Mouse (Mus musculus): ENCODE data around the gene Cav3.

Cav3 gene

GRCm38 (mm10) chr6:112495219-112495618 is 35.9 kb downstream of the Cav3 start:
- peak; percentile 52 for DNase-seq (ENCODE audit: low spot score)

GRCm38 (mm10) chr6:112496291-112497060 is 37.2 kb downstream of the Cav3 start:
- no peak for DNase-seq (ENCODE audit: low spot score)

GRCm38 (mm10) chr6:112497456-112497855 is 38.2 kb downstream of the Cav3 start:
- DNase-seq (ENCODE audit: low spot score) = no peak

DNA sequence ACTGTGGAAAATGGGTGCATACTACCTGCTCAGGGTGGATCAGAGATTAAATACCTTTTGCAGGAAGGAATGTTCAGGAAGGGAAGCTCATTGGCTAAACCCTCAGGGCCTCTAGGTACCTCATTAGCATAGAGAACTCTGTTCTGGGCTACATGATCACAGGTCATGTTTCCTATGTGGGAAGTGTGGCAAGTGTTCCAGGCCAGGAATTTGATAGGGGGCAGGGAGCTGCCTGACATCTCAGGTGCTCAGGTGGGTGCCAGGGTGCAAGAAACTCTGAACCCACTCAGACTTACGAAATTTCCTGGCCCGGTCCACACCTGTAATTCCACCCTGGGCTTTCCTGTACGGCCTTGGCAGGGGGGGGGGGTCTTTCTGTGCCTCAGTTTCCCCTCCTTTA is 39.4 kb downstream of the Cav3 start:
- DNase-seq (ENCODE audit: low spot score) = no peak

DNA sequence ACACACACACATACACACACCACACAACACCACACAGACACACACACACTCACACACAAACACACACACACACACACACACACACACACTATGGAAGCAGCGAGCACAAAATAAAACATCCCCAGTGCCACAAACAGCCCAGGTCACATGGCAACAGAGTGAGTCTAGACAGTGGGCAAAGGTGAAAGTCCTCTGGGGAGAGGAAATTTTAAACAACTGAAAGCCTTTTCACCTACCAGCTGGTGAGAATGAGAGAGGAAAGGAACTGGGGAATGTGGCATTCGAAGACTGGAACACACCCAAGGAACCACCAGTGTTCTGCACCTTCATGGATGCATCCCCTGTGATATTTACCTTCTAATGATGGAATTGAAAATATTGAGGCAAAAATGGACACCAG is 40.2 kb downstream of the Cav3 start:
- DNase-seq (ENCODE audit: low spot score) = no peak

DNA sequence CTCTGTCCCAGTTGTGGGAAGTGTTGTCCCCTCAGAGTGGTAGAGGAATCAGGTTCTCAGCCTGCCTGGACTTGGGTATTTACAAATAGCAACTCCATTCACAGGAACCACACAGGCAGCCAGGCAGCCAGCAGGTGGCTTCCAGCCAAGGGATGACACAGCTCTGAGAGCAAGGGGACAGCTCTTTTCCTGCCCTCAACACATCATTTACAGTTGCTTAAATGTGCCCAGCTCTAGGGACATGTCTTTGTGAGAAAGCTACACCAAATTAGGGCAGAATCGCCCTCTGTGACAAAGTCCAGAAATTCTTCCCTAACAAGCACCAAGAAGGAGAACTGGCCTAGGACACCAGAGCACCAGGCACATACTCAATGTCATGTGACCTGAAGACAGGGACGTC is 41.9 kb downstream of the Cav3 start:
- DNase-seq (ENCODE audit: low spot score) = no peak

DNA sequence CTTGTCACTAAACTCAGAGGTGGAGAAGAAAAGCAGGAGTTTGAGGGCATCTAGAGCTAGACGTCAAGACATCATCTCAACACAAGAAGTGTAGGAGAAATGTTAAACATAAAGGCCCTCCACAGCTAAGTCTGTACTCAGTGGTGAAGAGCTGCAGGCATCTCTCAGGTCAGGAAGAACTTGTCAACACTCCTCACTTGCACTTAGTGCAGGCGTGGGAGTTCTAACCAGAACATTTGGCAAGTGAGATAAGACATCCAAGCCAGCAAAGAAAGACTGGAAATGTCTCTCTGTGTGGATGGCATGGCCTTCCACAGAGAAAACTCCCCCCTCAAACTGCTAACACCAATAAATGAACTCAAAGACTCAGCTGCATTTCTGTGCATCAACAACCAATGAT is 48.3 kb downstream of the Cav3 start:
- DNase-seq (ENCODE audit: low spot score) = no peak

DNA sequence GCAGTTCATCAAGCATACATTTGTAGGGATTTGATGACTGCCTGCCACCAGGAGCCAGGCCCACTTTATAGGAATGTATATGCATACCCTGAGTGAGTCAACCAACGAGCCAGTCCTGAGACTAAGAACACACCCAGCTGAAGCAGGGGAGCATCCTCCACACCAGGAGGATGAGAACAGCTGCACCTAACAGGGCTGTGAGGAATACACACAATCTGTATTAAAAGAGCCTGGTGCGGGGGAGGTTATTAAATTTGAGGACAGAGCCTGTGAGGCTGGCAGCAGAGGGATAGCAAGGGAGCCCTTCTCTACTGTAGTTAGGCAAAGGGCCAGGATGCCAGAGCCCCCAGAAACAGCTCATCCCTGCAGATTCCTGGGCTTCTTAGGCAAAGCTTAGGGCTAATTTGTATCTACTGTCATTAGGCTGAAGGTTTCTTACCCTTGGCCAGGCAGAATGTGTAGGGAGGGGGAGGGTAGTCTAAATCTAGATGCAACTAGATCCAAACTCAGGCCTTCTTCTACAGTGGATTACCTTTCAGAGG is 50.4 kb downstream of the Cav3 start:
- DNase-seq (ENCODE audit: low spot score) = no peak

- no peak for DNase-seq (ENCODE audit: low spot score)
Observed at GRCm38 (mm10) chr6:112510346-112510745, 51.0 kb downstream of the Cav3 start.

DNA sequence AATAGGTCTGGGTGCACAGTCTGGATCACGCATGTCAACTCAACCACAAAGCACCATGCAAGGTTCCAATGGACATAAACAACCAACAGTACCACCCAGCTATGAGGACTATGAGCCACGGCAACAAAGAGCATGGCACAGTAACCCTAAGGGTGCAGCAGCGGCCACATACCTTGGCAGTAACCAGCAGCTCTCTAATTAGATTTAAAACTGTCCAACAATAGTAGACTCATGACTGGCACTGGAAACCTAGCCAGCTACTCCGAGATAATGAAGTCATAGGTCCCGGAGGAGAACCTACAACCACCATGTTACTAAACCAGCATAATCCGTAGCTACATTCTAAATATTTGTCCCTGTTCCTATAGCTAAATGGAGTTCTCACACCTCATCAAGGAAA is 55.3 kb downstream of the Cav3 start:
- no peak for DNase-seq (ENCODE audit: low spot score)

DNA sequence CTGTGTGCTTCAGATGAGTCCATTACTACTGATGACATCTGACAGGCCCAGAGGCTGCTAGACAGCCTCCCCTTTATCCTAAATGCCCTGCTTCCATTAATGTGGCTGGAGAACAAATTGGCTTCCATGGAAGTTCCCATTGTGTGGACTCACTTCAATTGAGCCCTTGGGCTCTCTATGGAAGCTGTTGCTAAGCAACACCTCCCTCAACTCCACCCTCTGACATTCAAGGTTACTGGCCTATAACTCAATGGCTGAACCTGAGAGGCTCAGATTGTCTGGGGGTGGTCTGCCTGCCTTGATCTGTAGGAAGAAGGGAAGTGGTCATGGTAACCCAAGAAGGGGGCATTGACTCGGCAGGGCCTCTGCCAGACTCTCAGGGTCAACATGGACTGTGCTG is 57.2 kb downstream of the Cav3 start:
- peak; percentile 88 for DNase-seq (ENCODE audit: low spot score)

- no peak for DNase-seq (ENCODE audit: low spot score)
Observed at GRCm38 (mm10) chr6:112517572-112517971, 58.3 kb downstream of the Cav3 start.

GRCm38 (mm10) chr6:112517991-112518390 is 58.7 kb downstream of the Cav3 start:
- DNase-seq (ENCODE audit: low spot score) = no peak
